Mouse (Mus musculus) hindbrain, embryonic 12.5 days (tissue): ENCODE data around the gene Fuca1. TPM values are rescaled to one million over a fixed set of nuclear protein-coding genes. Genes with fewer than 3 reads are reported as not detected.

Experiments
- ATAC-seq: fragments of 200-750 bp; cut with Nextera tagmentation; 2 replicates; pipeline ENCODE4 v1.8.0; 2017; ENCODE audit warnings: moderate TSS enrichment; ENCODE audit not compliant: low FRiP score
- H3K27ac ChIP-seq: fragments of 300-500 bp; sonication (generic); 2 replicates; pipeline ENCODE4 v1.5.1; 2016; ENCODE audit warnings: mild to moderate bottlenecking
- H3K27me3 ChIP-seq: fragments of 300-500 bp; sonication (generic); 2 replicates; pipeline ENCODE4 v1.6.1; 2016; ENCODE audit warnings: mild to moderate bottlenecking
- H3K36me3 ChIP-seq: fragments of 300-500 bp; sonication (generic); 2 replicates; pipeline ENCODE4 v1.6.1; 2016; ENCODE audit warnings: mild to moderate bottlenecking
- H3K4me1 ChIP-seq: fragments of 300-500 bp; sonication (generic); 2 replicates; pipeline ENCODE4 v1.6.1; 2016
- H3K4me2 ChIP-seq: fragments of 300-500 bp; sonication (generic); replicated peaks from 2 replicates; pipeline ENCODE4 v1.6.1; 2016; ENCODE audit warnings: mild to moderate bottlenecking
- H3K4me3 ChIP-seq: fragments of 300-500 bp; sonication (generic); 2 replicates; pipeline ENCODE4 v1.5.1; 2016; ENCODE audit warnings: mild to moderate bottlenecking
- H3K9ac ChIP-seq: fragments of 300-500 bp; sonication (generic); 2 replicates; pipeline ENCODE4 v1.6.1; 2016; ENCODE audit warnings: mild to moderate bottlenecking, moderate library complexity
- H3K9me3 ChIP-seq: fragments of 300-500 bp; sonication (generic); replicated peaks from 2 replicates; pipeline ENCODE4 v1.6.1; 2016; ENCODE audit warnings: mild to moderate bottlenecking
- WGBS: fragments of 180-500 bp; shearing (Covaris S2); methylation state at CpG from one replicate; pipeline ENCODE4 v1.1.7; 2016; 5-methylcytosine and 5-hydroxymethylcytosine counted together
- polyA plus RNA-seq: library from polyadenylated mRNA; unstranded; fragments of >200 nt; fragmentation: Nextera tagmentation; extraction: Ambion mirVana; gene quantifications from 2 replicates; pipeline ENCODE4 v1.2.1, GENCODE M21; 2016

Gene Fuca1
- polyA plus RNA-seq, 1 experiment from 2014 or later, result 50.2 TPM

DNA sequence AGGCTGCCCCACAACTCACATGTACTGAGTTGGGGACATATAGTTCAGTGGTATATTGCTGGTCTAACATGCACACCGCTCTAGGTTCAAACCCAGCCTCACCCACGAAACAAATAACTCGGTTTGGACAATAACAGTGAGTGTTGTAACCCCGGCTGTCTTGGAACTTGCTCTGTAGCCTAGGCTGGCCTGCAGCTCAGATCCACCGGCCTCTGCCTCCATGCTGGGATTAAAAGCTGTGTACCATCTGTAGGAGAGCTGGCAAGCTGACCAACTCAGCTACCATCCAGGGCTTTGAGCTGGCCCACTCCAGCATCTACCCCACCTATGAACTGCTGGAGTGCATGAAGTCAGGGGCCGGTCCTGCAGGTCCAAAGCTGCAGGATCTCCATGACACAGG lies 40.5 kb upstream of the Fuca1 start:
- Histone ChIP-seq H3K4me2 (no peak overlapping the region), H3K9ac (no peak overlapping the region), H3K27ac (no peak overlapping the region), H3K36me3 (no peaks in the 10 kb centered on the region), H3K4me3 (no peak overlapping the region), H3K9me3 (no peaks in the 10 kb centered on the region), H3K4me1 (peaks cover 18% of the 10 kb centered on the region), H3K27me3 (no peaks in the 10 kb centered on the region)
- ATAC-seq, result no peak
- 91% methylated on average over 6 of the region's 6 CpGs for WGBS

DNA sequence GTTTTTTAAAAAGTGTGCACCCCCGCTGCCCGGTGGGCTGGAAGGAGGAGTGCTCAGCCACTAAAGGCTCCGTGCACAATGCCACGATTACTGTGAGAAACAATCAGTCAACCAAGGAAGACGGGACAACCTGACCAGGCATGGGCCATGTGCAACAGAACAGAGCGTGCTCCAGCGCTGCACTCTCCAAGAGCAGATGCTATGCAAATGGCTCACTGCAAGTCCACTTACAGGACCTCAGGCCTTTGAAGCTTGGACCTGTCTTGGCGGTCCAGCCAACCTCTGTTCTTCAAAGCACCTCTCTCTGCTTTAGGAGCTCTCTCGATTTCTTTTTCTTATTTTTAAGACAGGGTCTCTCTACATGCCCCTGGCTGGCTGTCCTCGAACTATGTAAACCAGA lies 40.0 kb upstream of the Fuca1 start:
- H3K4me3 ChIP-seq, result no peak overlapping the region
- no peak overlapping the region for H3K9ac ChIP-seq
- H3K27ac ChIP-seq, result no peak overlapping the region
- H3K4me2 ChIP-seq, result no peak overlapping the region
- 82% methylated on average over 10 of the region's 10 CpGs for WGBS
- H3K27me3 ChIP-seq, result no peaks in the 10 kb centered on the region
- no peaks in the 10 kb centered on the region for H3K36me3 ChIP-seq
- peaks cover 15% of the 10 kb centered on the region for H3K4me1 ChIP-seq
- no peak for ATAC-seq
- no peaks in the 10 kb centered on the region for H3K9me3 ChIP-seq

DNA sequence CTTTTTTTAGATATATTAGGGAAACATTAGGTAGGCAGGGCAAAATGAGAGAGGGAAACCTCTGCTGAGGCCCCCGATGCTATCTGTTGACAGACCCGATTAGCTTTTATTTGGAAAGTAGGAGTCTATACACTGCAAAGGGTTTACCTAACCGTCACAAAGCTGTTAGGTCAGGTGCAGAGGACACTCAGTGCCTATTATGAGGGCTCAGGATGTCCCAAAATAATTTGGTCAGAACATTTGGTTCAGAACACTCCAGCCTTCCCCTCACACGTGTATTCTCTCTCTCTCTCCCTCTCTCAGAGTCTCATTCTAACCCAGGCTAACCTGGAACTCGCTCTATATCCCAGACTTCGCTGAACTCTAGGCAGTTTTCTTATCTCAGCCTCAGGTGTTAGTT lies 38.5 kb upstream of the Fuca1 start:
- Histone ChIP-seq H3K36me3 (no peaks in the 10 kb centered on the region), H3K4me3 (no peak overlapping the region), H3K9me3 (no peaks in the 10 kb centered on the region), H3K27me3 (no peaks in the 10 kb centered on the region), H3K4me1 (peaks cover under 1% of the 10 kb centered on the region), H3K27ac (no peak overlapping the region), H3K4me2 (no peak overlapping the region), H3K9ac (no peak overlapping the region)
- ATAC-seq, result no peak
- WGBS, result 84% methylated on average over 6 of the region's 6 CpGs

DNA sequence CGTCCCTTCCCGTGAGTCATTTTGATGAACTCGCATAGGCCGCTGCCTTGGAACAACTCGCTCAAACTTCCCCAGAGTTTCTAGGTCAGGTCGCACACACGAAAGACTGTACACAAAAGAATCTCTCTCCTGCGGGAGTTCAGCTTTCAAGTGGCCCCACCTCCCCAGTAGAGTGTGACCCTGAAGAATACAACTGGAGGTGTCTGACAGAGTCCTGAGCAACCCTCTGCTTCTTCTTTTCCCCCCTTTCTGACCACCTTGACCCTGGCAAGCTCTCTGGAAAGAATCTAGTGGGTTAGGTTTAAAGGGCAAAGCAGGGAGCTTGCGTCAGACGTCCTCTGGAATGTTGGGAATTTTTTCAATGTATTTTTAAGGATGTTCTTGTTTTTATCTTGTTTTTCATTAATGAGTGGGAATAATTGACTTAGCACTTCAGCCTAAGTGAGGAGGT lies 37.1 kb upstream of the Fuca1 start:
- WGBS, result 42% methylated on average over 10 of the region's 10 CpGs

DNA sequence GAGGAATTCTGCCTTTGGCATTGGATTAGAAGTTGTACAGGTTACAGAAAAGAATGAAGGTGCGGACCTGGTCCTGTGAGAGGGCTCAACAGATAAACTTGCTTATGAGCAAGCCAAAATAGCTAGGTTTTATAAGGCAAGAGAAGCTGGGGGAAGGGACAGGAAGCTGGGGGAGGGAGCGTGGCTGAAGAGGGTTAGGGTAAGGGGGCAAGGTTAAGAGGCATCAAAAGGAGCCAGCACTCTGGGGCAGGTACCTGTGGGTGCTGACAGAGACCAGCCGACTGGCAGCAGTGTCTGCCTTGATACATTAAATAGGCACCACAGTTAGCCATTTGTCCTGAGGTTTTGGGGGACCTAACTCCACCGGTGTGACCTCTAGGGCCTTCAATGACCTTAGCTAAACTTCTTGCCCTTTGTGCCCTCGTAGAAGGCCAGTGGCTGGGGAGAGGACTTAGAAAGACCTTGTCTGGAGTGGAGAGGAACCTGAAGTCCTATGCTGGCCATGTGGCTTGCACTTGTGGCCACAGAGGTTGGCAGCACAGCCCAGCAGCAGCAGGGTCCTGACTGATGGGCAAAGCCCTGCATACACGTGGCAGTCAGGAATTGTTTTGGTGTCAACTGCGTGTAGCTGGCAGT lies 36.5 kb upstream of the Fuca1 start:
- Histone ChIP-seq H3K27me3 (no peaks in the 10 kb centered on the region), H3K27ac (no peak overlapping the region), H3K9ac (no peak overlapping the region), H3K9me3 (no peaks in the 10 kb centered on the region), H3K4me2 (no peak overlapping the region), H3K4me3 (no peak overlapping the region), H3K4me1 (no peaks in the 10 kb centered on the region; the same call in 1 of the 2 replicates), H3K36me3 (no peaks in the 10 kb centered on the region)
- ATAC-seq, result no peak
- 57% methylated on average over 7 of the region's 7 CpGs for WGBS

More for the DNA sequence above, 37.1 kb upstream of the Fuca1 start:
- no peak overlapping the region for H3K4me2 ChIP-seq
- H3K27me3 ChIP-seq, result no peaks in the 10 kb centered on the region
- H3K9me3 ChIP-seq, result no peaks in the 10 kb centered on the region
- no peak overlapping the region for H3K4me3 ChIP-seq
- H3K36me3 ChIP-seq, result no peaks in the 10 kb centered on the region
- H3K27ac ChIP-seq, result no peak overlapping the region
- no peak overlapping the region for H3K9ac ChIP-seq
- no peak for ATAC-seq
- no peaks in the 10 kb centered on the region; the same call in 1 of the 2 replicates for H3K4me1 ChIP-seq

DNA sequence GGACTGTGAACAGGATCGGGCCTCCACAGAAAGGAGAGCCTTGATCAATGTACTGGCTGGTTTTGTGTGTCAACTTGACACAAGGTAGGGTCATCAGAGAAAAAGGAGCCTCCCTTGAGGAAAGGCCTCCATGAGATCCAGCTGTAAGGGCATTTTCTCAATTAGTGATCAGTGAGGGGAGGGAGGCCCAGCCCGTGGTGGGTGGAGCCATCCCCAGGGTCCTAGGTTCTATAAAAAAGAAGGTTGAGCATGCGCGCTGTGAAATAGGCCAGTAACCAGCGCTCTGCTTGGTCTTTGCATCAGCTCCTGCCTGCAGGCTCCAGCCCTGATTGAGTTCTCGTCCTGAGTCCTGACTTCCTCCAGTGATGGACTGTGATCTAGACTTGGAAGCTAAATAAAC lies 36.0 kb upstream of the Fuca1 start:
- Histone ChIP-seq H3K4me2 (no peak overlapping the region), H3K27me3 (no peaks in the 10 kb centered on the region), H3K27ac (no peak overlapping the region), H3K36me3 (no peaks in the 10 kb centered on the region), H3K4me3 (no peak overlapping the region), H3K9ac (no peak overlapping the region), H3K9me3 (no peaks in the 10 kb centered on the region), H3K4me1 (no peaks in the 10 kb centered on the region; the same call in 1 of the 2 replicates)
- no peak for ATAC-seq
- WGBS, result 46% methylated on average over 6 of the region's 6 CpGs

DNA sequence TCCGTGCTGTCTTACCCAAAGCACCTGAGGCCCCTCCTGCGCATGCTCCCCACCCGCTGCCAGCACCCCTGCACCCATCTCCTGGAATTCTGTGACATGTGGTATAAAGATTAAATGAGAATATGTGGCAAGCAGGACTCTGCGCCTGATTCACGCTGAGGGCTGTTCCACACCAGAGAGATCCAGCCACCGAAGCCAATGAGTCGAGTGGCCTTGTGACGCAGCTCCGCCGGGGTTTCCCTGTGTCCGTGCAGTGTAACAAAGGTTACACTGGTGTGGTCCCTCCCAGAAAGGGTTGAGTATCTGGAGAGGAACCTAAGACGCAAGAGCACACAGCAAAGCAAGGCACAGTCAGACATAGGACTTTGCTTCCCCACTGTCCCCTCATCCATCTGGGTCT lies 34.9 kb upstream of the Fuca1 start:
- Histone ChIP-seq H3K27ac (no peak overlapping the region), H3K4me1 (no peaks in the 10 kb centered on the region; the same call in 1 of the 2 replicates), H3K27me3 (no peaks in the 10 kb centered on the region), H3K4me3 (no peak overlapping the region), H3K9ac (no peak overlapping the region), H3K4me2 (no peak overlapping the region), H3K36me3 (no peaks in the 10 kb centered on the region), H3K9me3 (no peaks in the 10 kb centered on the region)
- ATAC-seq, result no peak
- 90% methylated on average over 12 of the region's 12 CpGs for WGBS

DNA sequence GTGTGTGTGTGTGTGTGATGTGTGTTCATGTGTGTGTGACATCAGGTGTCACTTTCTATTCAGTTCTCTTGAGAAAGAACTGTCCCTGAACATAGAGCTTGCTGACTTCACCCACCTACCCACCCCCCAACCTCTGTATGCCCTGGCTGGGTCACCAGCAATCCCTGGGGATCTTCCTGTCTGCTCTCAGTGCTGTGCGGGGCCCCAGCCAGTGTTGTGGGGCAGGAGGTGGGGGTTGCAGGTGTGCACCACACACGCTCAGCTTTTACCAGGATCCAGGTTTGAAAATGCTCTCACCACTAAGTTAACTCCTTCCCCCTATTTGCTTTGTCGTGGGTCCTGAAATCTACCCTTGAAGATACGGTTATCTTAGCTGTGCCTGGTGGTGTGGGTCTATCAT lies 34.4 kb upstream of the Fuca1 start:
- H3K27ac ChIP-seq, result no peak overlapping the region
- no peak for ATAC-seq
- H3K4me1 ChIP-seq, result no peaks in the 10 kb centered on the region; the same call in 1 of the 2 replicates
- no peaks in the 10 kb centered on the region for H3K9me3 ChIP-seq
- no peak overlapping the region for H3K4me2 ChIP-seq
- no peaks in the 10 kb centered on the region for H3K36me3 ChIP-seq
- H3K9ac ChIP-seq, result no peak overlapping the region
- H3K4me3 ChIP-seq, result no peak overlapping the region
- WGBS, result 88% methylated on average over 4 of the region's 4 CpGs
- no peaks in the 10 kb centered on the region for H3K27me3 ChIP-seq

DNA sequence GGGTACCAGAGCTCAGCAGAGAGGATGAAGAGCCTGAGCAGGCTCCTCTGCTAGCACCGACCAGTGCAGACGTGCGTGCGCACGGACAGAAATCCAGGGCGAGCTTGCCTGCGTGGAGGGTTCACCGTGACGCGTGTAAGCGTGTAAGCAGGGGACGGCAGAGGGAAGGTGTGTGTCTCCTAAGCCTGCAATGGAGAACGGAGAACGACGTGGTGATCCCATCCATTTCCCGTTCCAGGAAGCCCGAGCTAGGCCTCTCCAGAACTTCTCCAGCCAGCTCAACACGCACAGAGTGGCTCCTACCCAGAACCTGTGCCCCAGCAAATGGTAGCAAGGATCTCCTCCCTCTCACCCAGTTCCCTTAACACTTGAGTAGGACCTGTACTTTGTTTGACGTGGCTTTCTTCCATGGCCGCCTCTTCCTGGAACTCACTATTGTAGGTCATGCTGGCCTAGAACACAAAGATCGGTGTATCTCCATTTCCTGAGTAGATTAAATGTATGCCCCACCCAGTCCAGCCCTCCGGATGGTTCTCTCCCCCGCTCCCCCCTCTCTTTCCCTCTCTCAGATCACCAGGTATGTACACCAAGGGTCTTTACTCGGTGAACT lies 32.0 kb upstream of the Fuca1 start:
- ATAC-seq, result no peak

DNA sequence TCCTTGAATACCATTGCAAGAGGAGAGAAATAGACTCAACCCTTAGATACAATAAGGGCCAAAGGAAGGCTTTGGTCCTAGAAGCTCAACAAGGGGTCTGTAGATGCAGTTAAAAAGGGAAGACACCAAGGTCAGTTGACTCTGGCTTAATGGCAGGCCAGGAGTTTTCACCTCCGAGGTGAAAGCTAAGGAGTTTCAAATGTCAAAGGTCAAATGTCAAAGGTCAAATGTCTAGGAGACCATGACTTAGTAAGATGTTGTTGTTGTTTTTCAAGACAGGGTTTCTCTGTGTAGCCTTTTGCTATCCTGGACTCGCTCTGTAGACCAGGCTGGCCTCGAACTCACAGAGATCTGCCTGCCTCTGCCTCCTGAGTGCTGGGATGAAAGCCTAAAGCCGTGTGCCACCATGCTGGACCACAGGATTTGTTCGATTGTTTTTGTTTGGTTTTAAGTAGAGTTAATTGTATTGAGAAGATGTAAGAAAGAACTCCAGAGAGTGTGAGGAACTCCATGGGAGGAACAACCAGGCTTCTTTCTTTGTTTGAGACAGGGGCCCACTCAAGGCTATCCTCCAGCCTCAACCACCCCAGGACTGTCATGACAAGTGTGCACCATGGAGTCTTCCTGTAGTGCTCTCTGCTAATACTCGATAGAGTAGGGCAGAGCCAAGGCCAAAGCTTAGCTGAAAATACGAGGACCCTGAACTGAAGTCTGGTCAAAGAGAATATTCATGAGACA lies 31.2 kb upstream of the Fuca1 start:
- H3K4me2 ChIP-seq, result no peak overlapping the region
- H3K36me3 ChIP-seq, result no peaks in the 10 kb centered on the region
- no peak overlapping the region for H3K9ac ChIP-seq
- no peak for ATAC-seq
- no peaks in the 10 kb centered on the region; the same call in 1 of the 2 replicates for H3K4me1 ChIP-seq
- 84% methylated on average over 7 of the region's 7 CpGs for WGBS
- no peak overlapping the region for H3K27ac ChIP-seq
- H3K9me3 ChIP-seq, result no peaks in the 10 kb centered on the region
- no peaks in the 10 kb centered on the region for H3K27me3 ChIP-seq
- H3K4me3 ChIP-seq, result no peak overlapping the region

More for the DNA sequence above, 32.0 kb upstream of the Fuca1 start:
- Histone ChIP-seq H3K27ac (no peak overlapping the region), H3K4me2 (no peak overlapping the region), H3K9ac (no peak overlapping the region), H3K4me3 (no peak overlapping the region), H3K27me3 (no peaks in the 10 kb centered on the region), H3K4me1 (no peaks in the 10 kb centered on the region; the same call in 1 of the 2 replicates), H3K36me3 (no peaks in the 10 kb centered on the region), H3K9me3 (no peaks in the 10 kb centered on the region)
- WGBS, result 95% methylated on average over 24 of the region's 24 CpGs

DNA sequence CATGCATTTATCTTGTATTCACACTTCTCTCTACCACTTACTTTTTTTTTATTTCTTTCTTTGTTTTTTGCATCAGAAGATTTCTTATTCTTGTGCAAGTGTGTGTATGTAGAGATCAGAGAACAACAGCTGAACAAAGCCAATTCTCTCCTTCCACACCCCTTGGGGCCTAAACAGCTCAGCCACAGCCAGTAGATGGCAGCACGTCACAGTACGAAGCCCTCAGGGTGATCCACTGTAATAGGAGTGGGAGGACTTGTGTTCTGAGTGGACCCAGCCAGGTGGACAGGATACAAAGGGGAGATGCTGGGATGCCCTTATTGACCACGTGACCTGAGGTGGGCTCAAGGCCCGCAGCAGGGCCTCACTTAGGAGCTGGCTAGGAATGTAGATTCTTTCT lies 30.7 kb upstream of the Fuca1 start:
- Histone ChIP-seq H3K9me3 (no peaks in the 10 kb centered on the region), H3K27ac (no peak overlapping the region), H3K4me3 (no peak overlapping the region), H3K36me3 (no peaks in the 10 kb centered on the region), H3K27me3 (no peaks in the 10 kb centered on the region), H3K4me2 (no peak overlapping the region), H3K9ac (no peak overlapping the region), H3K4me1 (no peaks in the 10 kb centered on the region)
- peak; percentile 73; the same call in 1 of the 2 replicates for ATAC-seq
- whole genome bisulfite sequencing, result 11% methylated on average over 4 of the region's 4 CpGs

DNA sequence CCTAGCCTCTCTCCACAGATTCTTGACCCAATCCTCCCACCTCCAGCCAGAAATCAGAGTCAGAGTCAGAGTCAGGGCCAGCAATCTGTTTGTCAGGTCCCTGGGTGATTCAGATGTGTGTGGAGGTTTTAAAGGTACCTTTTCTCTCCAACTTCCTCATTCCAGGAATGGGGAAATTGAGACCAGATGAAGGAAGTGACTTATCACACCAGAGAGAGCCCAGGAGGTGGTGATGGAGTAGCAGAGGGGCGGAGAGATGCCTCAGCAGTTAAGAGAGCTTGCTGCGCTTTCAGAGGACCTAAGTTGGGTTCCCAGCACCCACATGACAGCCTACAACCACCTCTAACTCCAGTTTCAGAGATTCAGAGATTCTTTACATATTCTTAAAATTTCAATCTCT lies 29.0 kb upstream of the Fuca1 start:
- Histone ChIP-seq H3K4me2 (no peak overlapping the region), H3K27me3 (no peaks in the 10 kb centered on the region), H3K4me1 (no peaks in the 10 kb centered on the region), H3K4me3 (no peak overlapping the region), H3K36me3 (no peaks in the 10 kb centered on the region), H3K9me3 (no peaks in the 10 kb centered on the region), H3K9ac (no peak overlapping the region), H3K27ac (no peak overlapping the region)
- 78% methylated on average over 2 of the region's 2 CpGs for WGBS
- ATAC-seq, result no peak
